Mouse (Mus musculus): ENCODE results near the gene Klf6.

- TF ChIP-seq POLR2A (IDR thresholded peaks at IDR 0.05; ENCODE audit: borderline replicate concordance, insufficient read depth, low read length), result no peak
- TF ChIP-seq CTCF (IDR thresholded peaks at IDR 0.05; ENCODE audit: borderline replicate concordance, insufficient read depth, low read depth, low read length), result no peak
These were observed 25.5 kb downstream of the Klf6 start for GRCm38 (mm10) chr13:5886810-5887209.
